Mouse (Mus musculus): ENCODE measurements around the gene Gm44502. TPM values are rescaled to one million over a fixed set of nuclear protein-coding genes. Genes with fewer than 3 reads are reported as not detected.
A peak's percentile ranks its signal among the peaks of the same experiment; 100 is the strongest.

The Gm44502 gene
- polyA plus RNA-seq, 1 experiment from 2014 or later: not detected

GRCm38 (mm10) chr15:89461321-89461720 is 31.8 kb upstream of the Gm44502 start:
- H3K9me3 ChIP-seq (replicated peaks; ENCODE audit: control insufficient read depth, low read length): no peaks in the 10 kb centered on the region
- WGBS: 81% methylated on average over 15 of the region's 15 CpGs

GRCm38 (mm10) chr15:89460298-89460697 is 30.8 kb upstream of the Gm44502 start:
- no peak overlapping the region for H3K9ac ChIP-seq (replicated peaks; ENCODE audit: low read length)
- WGBS: 73% methylated on average over 10 of the region's 10 CpGs
- DNase-seq (ENCODE audit: low spot score) (no peak), ATAC-seq (replicated peaks; ENCODE audit: insufficient number of reproducible peaks, low FRiP score, low TSS enrichment, low read depth) (no peak)
- H3K4me2 ChIP-seq (ENCODE audit: low read depth, low read length): no peak overlapping the region
- no peaks in the 10 kb centered on the region for H3K4me1 ChIP-seq (ENCODE audit: control insufficient read depth, insufficient read depth, low read length)
- H3K27me3 ChIP-seq (ENCODE audit: control insufficient read depth, insufficient read depth, low read length): no peaks in the 10 kb centered on the region
- H3K9me3 ChIP-seq (replicated peaks; ENCODE audit: control insufficient read depth, low read length): no peaks in the 10 kb centered on the region
- no peak overlapping the region for H3K27ac ChIP-seq (replicated peaks; ENCODE audit: low read depth, low read length)
- no peak overlapping the region for H3K4me3 ChIP-seq (ENCODE audit: low read depth, low read length)
- no peaks in the 10 kb centered on the region; the same call in 1 of the 2 replicates for H3K36me3 ChIP-seq (replicated peaks; ENCODE audit: control insufficient read depth, insufficient read depth, low read depth, low read length)

More at GRCm38 (mm10) chr15:89461321-89461720, 31.8 kb upstream of the Gm44502 start:
- Histone ChIP-seq H3K4me1 (ENCODE audit: control insufficient read depth, insufficient read depth, low read length) (no peaks in the 10 kb centered on the region), H3K36me3 (replicated peaks; ENCODE audit: control insufficient read depth, insufficient read depth, low read depth, low read length) (no peaks in the 10 kb centered on the region; the same call in 1 of the 2 replicates), H3K9ac (replicated peaks; ENCODE audit: low read length) (no peak overlapping the region), H3K4me3 (ENCODE audit: low read depth, low read length) (no peak overlapping the region), H3K27me3 (ENCODE audit: control insufficient read depth, insufficient read depth, low read length) (no peaks in the 10 kb centered on the region), H3K4me2 (ENCODE audit: low read depth, low read length) (no peak overlapping the region), H3K27ac (replicated peaks; ENCODE audit: low read depth, low read length) (no peak overlapping the region)
- no peak for ATAC-seq (replicated peaks; ENCODE audit: insufficient number of reproducible peaks, low FRiP score, low TSS enrichment, low read depth)
- no peak for DNase-seq (ENCODE audit: low spot score)

GRCm38 (mm10) chr15:89459821-89460220 is 30.3 kb upstream of the Gm44502 start:
- H3K36me3 ChIP-seq (replicated peaks; ENCODE audit: control insufficient read depth, insufficient read depth, low read depth, low read length): no peaks in the 10 kb centered on the region; the same call in 1 of the 2 replicates
- H3K27ac ChIP-seq (replicated peaks; ENCODE audit: low read depth, low read length): no peak overlapping the region
- H3K9me3 ChIP-seq (replicated peaks; ENCODE audit: control insufficient read depth, low read length): no peaks in the 10 kb centered on the region
- H3K4me3 ChIP-seq (ENCODE audit: low read depth, low read length): no peak overlapping the region
- WGBS: 79% methylated on average over 7 of the region's 7 CpGs
- H3K27me3 ChIP-seq (ENCODE audit: control insufficient read depth, insufficient read depth, low read length): no peaks in the 10 kb centered on the region; the same call in 1 of the 2 replicates
- ATAC-seq (replicated peaks; ENCODE audit: insufficient number of reproducible peaks, low FRiP score, low TSS enrichment, low read depth) (no peak), DNase-seq (ENCODE audit: low spot score) (no peak)
- no peak overlapping the region for H3K4me2 ChIP-seq (ENCODE audit: low read depth, low read length)
- H3K9ac ChIP-seq (replicated peaks; ENCODE audit: low read length): no peak overlapping the region
- H3K4me1 ChIP-seq (ENCODE audit: control insufficient read depth, insufficient read depth, low read length): no peaks in the 10 kb centered on the region

GRCm38 (mm10) chr15:89458942-89459341 is 29.4 kb upstream of the Gm44502 start:
- no peak overlapping the region for H3K4me3 ChIP-seq (ENCODE audit: low read depth, low read length)
- no peaks in the 10 kb centered on the region for H3K9me3 ChIP-seq (replicated peaks; ENCODE audit: control insufficient read depth, low read length)
- no peak overlapping the region for H3K9ac ChIP-seq (replicated peaks; ENCODE audit: low read length)
- H3K4me1 ChIP-seq (ENCODE audit: control insufficient read depth, insufficient read depth, low read length): no peaks in the 10 kb centered on the region
- ATAC-seq (replicated peaks; ENCODE audit: insufficient number of reproducible peaks, low FRiP score, low TSS enrichment, low read depth): no peak
- WGBS: 92% methylated on average over 15 of the region's 15 CpGs
- no peak for DNase-seq (ENCODE audit: low spot score)
- H3K27me3 ChIP-seq (ENCODE audit: control insufficient read depth, insufficient read depth, low read length): peaks cover 3% of the 10 kb centered on the region; the same call in 1 of the 2 replicates
- no peak overlapping the region for H3K4me2 ChIP-seq (ENCODE audit: low read depth, low read length)
- H3K27ac ChIP-seq (replicated peaks; ENCODE audit: low read depth, low read length): no peak overlapping the region
- no peaks in the 10 kb centered on the region; the same call in 1 of the 2 replicates for H3K36me3 ChIP-seq (replicated peaks; ENCODE audit: control insufficient read depth, insufficient read depth, low read depth, low read length)

- ATAC-seq (replicated peaks; ENCODE audit: insufficient number of reproducible peaks, low FRiP score, low TSS enrichment, low read depth): no peak
- H3K4me3 ChIP-seq (ENCODE audit: low read depth, low read length): no peak overlapping the region
Observed at GRCm38 (mm10) chr15:89455642-89456041, 26.1 kb upstream of the Gm44502 start.

GRCm38 (mm10) chr15:89454857-89455256 is 25.4 kb upstream of the Gm44502 start:
- H3K9ac ChIP-seq (replicated peaks; ENCODE audit: low read length): no peak overlapping the region; the same call in 1 of the 2 replicates
- DNase-seq (ENCODE audit: low spot score) (no peak), ATAC-seq (replicated peaks; ENCODE audit: insufficient number of reproducible peaks, low FRiP score, low TSS enrichment, low read depth) (0 out of 2 replicates have a peak, but pooled peaks have one; percentile 41)
- H3K27ac ChIP-seq (replicated peaks; ENCODE audit: low read depth, low read length): no peak overlapping the region
- H3K27me3 ChIP-seq (ENCODE audit: control insufficient read depth, insufficient read depth, low read length): peaks cover 5% of the 10 kb centered on the region; the same call in 1 of the 2 replicates
- H3K4me2 ChIP-seq (ENCODE audit: low read depth, low read length): peak overlapping the region; percentile 90
- WGBS: 12% methylated on average over 4 of the region's 6 CpGs
- H3K4me1 ChIP-seq (ENCODE audit: control insufficient read depth, insufficient read depth, low read length): no peaks in the 10 kb centered on the region
- no peaks in the 10 kb centered on the region for H3K9me3 ChIP-seq (replicated peaks; ENCODE audit: control insufficient read depth, low read length)
- H3K36me3 ChIP-seq (replicated peaks; ENCODE audit: control insufficient read depth, insufficient read depth, low read depth, low read length): no peaks in the 10 kb centered on the region; the same call in 1 of the 2 replicates
- H3K4me3 ChIP-seq (ENCODE audit: low read depth, low read length): peak overlapping the region; percentile 49; the same call in 1 of the 2 replicates

More at GRCm38 (mm10) chr15:89455642-89456041, 26.1 kb upstream of the Gm44502 start:
- Histone ChIP-seq H3K27ac (replicated peaks; ENCODE audit: low read depth, low read length) (no peak overlapping the region), H3K9me3 (replicated peaks; ENCODE audit: control insufficient read depth, low read length) (no peaks in the 10 kb centered on the region), H3K4me1 (ENCODE audit: control insufficient read depth, insufficient read depth, low read length) (no peaks in the 10 kb centered on the region), H3K27me3 (ENCODE audit: control insufficient read depth, insufficient read depth, low read length) (peaks cover 5% of the 10 kb centered on the region; the same call in 1 of the 2 replicates), H3K36me3 (replicated peaks; ENCODE audit: control insufficient read depth, insufficient read depth, low read depth, low read length) (no peaks in the 10 kb centered on the region; the same call in 1 of the 2 replicates), H3K9ac (replicated peaks; ENCODE audit: low read length) (no peak overlapping the region), H3K4me2 (ENCODE audit: low read depth, low read length) (no peak overlapping the region)
- DNase-seq (ENCODE audit: low spot score): no peak
- WGBS: 65% methylated on average over 6 of the region's 6 CpGs

- Histone ChIP-seq H3K9me3 (replicated peaks; ENCODE audit: control insufficient read depth, low read length) (no peaks in the 10 kb centered on the region), H3K4me1 (ENCODE audit: control insufficient read depth, insufficient read depth, low read length) (no peaks in the 10 kb centered on the region), H3K9ac (replicated peaks; ENCODE audit: low read length) (peak within 1 kb of the TSS; percentile 28), H3K4me2 (ENCODE audit: low read depth, low read length) (peak within 1 kb of the TSS; percentile 90), H3K27ac (replicated peaks; ENCODE audit: low read depth, low read length) (no peak within 1 kb of the TSS), H3K36me3 (replicated peaks; ENCODE audit: control insufficient read depth, insufficient read depth, low read depth, low read length) (no peaks in the 10 kb centered on the region; the same call in 1 of the 2 replicates), H3K4me3 (ENCODE audit: low read depth, low read length) (peak within 1 kb of the TSS; percentile 49), H3K27me3 (ENCODE audit: control insufficient read depth, insufficient read depth, low read length) (peaks cover 5% of the 10 kb centered on the region; the same call in 1 of the 2 replicates)
- DNase-seq (ENCODE audit: low spot score): peak; percentile 15
- WGBS: under 1% methylated on average over 53 of the region's 53 CpGs
- ATAC-seq (replicated peaks; ENCODE audit: insufficient number of reproducible peaks, low FRiP score, low TSS enrichment, low read depth): peak; percentile 44
Observed at GRCm38 (mm10) chr15:89453865-89454478, 24.5 kb upstream of the Gm44502 start, which contains the start of gene Mapk8ip2. TSS of gene Mapk8ip2 (plus strand) at chr15:89453913.

All from embryonic facial prominence, embryonic 11.5 days (tissue).